Mouse (Mus musculus): Measurements from ENCODE around the gene Odf3. TPM values are rescaled to one million over a fixed set of nuclear protein-coding genes. Genes with fewer than 3 reads are reported as not detected.
"Not testable (repeated sequence)": the region's sequence is repeated elsewhere in the genome, so short reads cannot be mapped to it uniquely, and the experiment has no call there.

Odf3 gene
- total RNA-seq, 2 experiments from 2014 or later = 0.26 TPM; not detected in 1

- peak; percentile 95 to 98 for DNase-seq
Measured at GRCm38 (mm10) chr7:140881696-140882468, 34.3 kb downstream of the Odf3 start, which contains the start of the genes Psmd13 and Sirt3. TSS of gene Psmd13 (plus strand) at chr7:140881968. TSS of gene Sirt3 (minus strand) at chr7:140882309.

- no peak for DNase-seq
Measured at GRCm38 (mm10) chr7:140882469-140882803, 34.8 kb downstream of the Odf3 start.

- DNase-seq = not testable (repeated sequence)
Measured at GRCm38 (mm10) chr7:140890636-140891035, 43.0 kb downstream of the Odf3 start.

- no peak for DNase-seq
Measured at GRCm38 (mm10) chr7:140894031-140894430, 46.4 kb downstream of the Odf3 start.

GRCm38 (mm10) chr7:140894611-140895010 is 47.0 kb downstream of the Odf3 start:
- no peak for DNase-seq

- DNase-seq = no peak
Measured at GRCm38 (mm10) chr7:140897863-140898262, 50.3 kb downstream of the Odf3 start.

GRCm38 (mm10) chr7:140899121-140899520 is 51.5 kb downstream of the Odf3 start:
- peak in 1 of 2 experiments; percentile 37 for DNase-seq

GRCm38 (mm10) chr7:140900220-140900619 is 52.6 kb downstream of the Odf3 start, which contains the start of gene Cox8b:
TSS of gene Cox8b (minus strand) at chr7:140900446.
- no peak for DNase-seq

Other genes with a start within 250 kb of the Odf3 start
- not detected for gene Olfr46, start 246.5 kb upstream of the Odf3 start, total RNA-seq (2021)
- not detected for gene Olfr61, start 218.8 kb upstream of the Odf3 start, total RNA-seq (2021)
- not detected for gene Olfr53, start 201.4 kb upstream of the Odf3 start, total RNA-seq (2021)
- not detected for gene Olfr539, start 187.9 kb upstream of the Odf3 start, total RNA-seq (2021)
- gene Olfr45, start 165.9 kb upstream of the Odf3 start, total RNA-seq (2021) = not detected
- gene Olfr541, start 150.5 kb upstream of the Odf3 start, total RNA-seq (2021) = not detected
- 100 to 1,000 TPM; 251 to 279 TPM for gene Cyp2e1, start 84.1 kb upstream of the Odf3 start, total RNA-seq (2021)
- gene Syce1, start 60.0 kb upstream of the Odf3 start, total RNA-seq (2021) = not detected
- 1 to 10 TPM; 2.7 to 3.4 TPM for gene Zfp941, start 25.6 kb upstream of the Odf3 start, total RNA-seq (2021)
- under 1 TPM in 1 of 2 experiments, not detected in 1; 0.70 TPM for gene Urah, start 12.8 kb upstream of the Odf3 start, total RNA-seq (2021)
- gene Scgb1c1, start 2.3 kb upstream of the Odf3 start, total RNA-seq (2021) = not detected
- 1 to 10 TPM in 1 of 2 experiments, not detected in 1; 1.3 TPM for gene Gm45785, start 8.5 kb downstream of the Odf3 start, total RNA-seq (2021)
- 10 to 100 TPM; 52.7 to 60.4 TPM for gene Ric8a, start 9.2 kb downstream of the Odf3 start, total RNA-seq (2021)
- 10 to 100 TPM; 30.5 to 41.4 TPM for gene Bet1l, start 9.8 kb downstream of the Odf3 start, total RNA-seq (2021)
- 100 to 1,000 TPM; 118 to 127 TPM for gene Psmd13, start 34.2 kb downstream of the Odf3 start, total RNA-seq (2021)
- gene Sirt3, start 34.5 kb downstream of the Odf3 start, total RNA-seq (2021) = 10 to 100 TPM; 31.3 to 33.8 TPM
- 1,000 to 10,000 TPM in 1 of 2 experiments, 100 to 1,000 TPM in 1; 964 to 1,065 TPM for gene Cox8b, start 52.6 kb downstream of the Odf3 start, total RNA-seq (2021)
- 1 to 10 TPM in 1 of 2 experiments, under 1 TPM in 1; 0.99 to 1.1 TPM for gene Nlrp6, start 73.1 kb downstream of the Odf3 start, total RNA-seq (2021)
- 10 to 100 TPM; 35.8 to 38.1 TPM for gene Pgghg, start 93.6 kb downstream of the Odf3 start, total RNA-seq (2021)
- gene Ifitm5, start 102.5 kb downstream of the Odf3 start, total RNA-seq (2021) = 1 to 10 TPM in 1 of 2 experiments, under 1 TPM in 1; 0.63 to 1.7 TPM
- not detected for gene Gm45717, start 108.1 kb downstream of the Odf3 start, total RNA-seq (2021)
- gene Ifitm2, start 108.2 kb downstream of the Odf3 start, total RNA-seq (2021) = 100 to 1,000 TPM; 430 to 633 TPM
- gene Ifitm1, start 119.4 kb downstream of the Odf3 start, total RNA-seq (2021) = 1 to 10 TPM; 5.5 to 7.3 TPM
- gene Ifitm3, start 163.0 kb downstream of the Odf3 start, total RNA-seq (2021) = 100 to 1,000 TPM; 135 to 191 TPM
- under 1 TPM in 1 of 2 experiments, not detected in 1; 0.99 TPM for gene Ifitm6, start 170.1 kb downstream of the Odf3 start, total RNA-seq (2021)
- gene Gm17387, start 181.3 kb downstream of the Odf3 start, total RNA-seq (2021) = not detected
- gene B4galnt4, start 213.3 kb downstream of the Odf3 start, total RNA-seq (2021) = under 1 TPM; 0.83 to 0.95 TPM
- 1 to 10 TPM; 1.4 to 1.5 TPM for gene Pkp3, start 230.4 kb downstream of the Odf3 start, total RNA-seq (2021)